Mouse (Mus musculus) MEL (cell line): Measurements from ENCODE around the gene Stil. TPM values are rescaled to one million over a fixed set of nuclear protein-coding genes. Genes with fewer than 3 reads are reported as not detected.

ENCODE experiments used
- DNase-seq: peaks from one replicate; pipeline ENCODE4 v3.0.0; 2011; ENCODE audit warnings: low read depth, low spot score
- H3K27ac ChIP-seq: 2 replicates; pipeline ENCODE4 v1.5.1; 2012; ENCODE audit warnings: low read depth, mild to moderate bottlenecking, control low read depth, low read length, moderate library complexity; ENCODE audit not compliant: control insufficient read depth
- H3K27me3 ChIP-seq, 2 experiments: fragments of 150-350 bp in 1 of 2; sonication (generic) in 1 of 2; 2 replicates each; pipeline ENCODE4 v1.6.1; 2012; ENCODE audit warnings: low read length in 2 of 2, mild to moderate bottlenecking in 2 of 2, improper control_type of control experiment in 1 of 2, moderate library complexity in 1 of 2; ENCODE audit not compliant: insufficient read depth in 2 of 2, control insufficient read depth in 1 of 2
- H3K36me3 ChIP-seq, 2 experiments: 2 replicates each; pipeline ENCODE4 v1.6.1; 2012 to 2014; ENCODE audit warnings: low read length in 2 of 2, improper control_type of control experiment in 1 of 2, inconsistent platforms in 1 of 2, mild to moderate bottlenecking in 1 of 2; ENCODE audit not compliant: insufficient read depth in 2 of 2, control insufficient read depth in 1 of 2
- H3K4me1 ChIP-seq, 2 experiments: fragments of 150-350 bp in 1 of 2; sonication (generic) in 1 of 2; 2 replicates each; pipeline ENCODE4 v1.6.1; 2012; ENCODE audit warnings: low read length in 2 of 2, improper control_type of control experiment in 1 of 2, mild to moderate bottlenecking in 1 of 2; ENCODE audit not compliant: insufficient read depth in 2 of 2, control insufficient read depth in 1 of 2
- H3K4me3 ChIP-seq, 2 experiments: fragments of 150-350 bp in 1 of 2; sonication (generic) in 1 of 2; 2 replicates each; pipeline ENCODE4 v1.5.1; 2012; ENCODE audit warnings: low read depth in 2 of 2, low read length in 2 of 2, mild to moderate bottlenecking in 2 of 2, moderate library complexity in 2 of 2, control low read depth in 1 of 2, improper control_type of control experiment in 1 of 2; ENCODE audit not compliant: control insufficient read depth in 1 of 2, insufficient read depth in 1 of 2
- H3K79me2 ChIP-seq: 2 replicates; pipeline ENCODE4 v1.6.1; 2012; ENCODE audit warnings: mild to moderate bottlenecking, low read length, moderate library complexity; ENCODE audit not compliant: control insufficient read depth, poor library complexity, insufficient read depth
- H3K9ac ChIP-seq: 2 replicates; pipeline ENCODE4 v1.6.1; 2012; ENCODE audit warnings: low read depth, mild to moderate bottlenecking, control low read depth, low read length, moderate library complexity; ENCODE audit not compliant: control insufficient read depth, poor library complexity, severe bottlenecking
- H3K9me3 ChIP-seq: fragments of 150-350 bp; sonication (generic); replicated peaks from 2 replicates; pipeline ENCODE4 v1.6.1; 2012; ENCODE audit warnings: mild to moderate bottlenecking, low read length, improper control_type of control experiment, moderate library complexity; ENCODE audit not compliant: insufficient read depth
- CTCF ChIP-seq, 3 experiments: IDR thresholded peaks in 2 of 3; conservative IDR thresholded peaks in 1 of 3; 2 replicates each; pipeline ENCODE4 v1.5.1; 2011 to 2012; ENCODE audit warnings: low read length in 3 of 3, low read depth in 2 of 3, mild to moderate bottlenecking in 2 of 3, improper control_type of control experiment in 1 of 3, inconsistent platforms in 1 of 3, mixed read lengths in 1 of 3, moderate library complexity in 1 of 3; ENCODE audit not compliant: control insufficient read depth in 1 of 3, insufficient read depth in 1 of 3, poor library complexity in 1 of 3, severe bottlenecking in 1 of 3
- ELF1 ChIP-seq: IDR thresholded peaks from 2 replicates; pipeline ENCODE4 v1.6.1; 2014; ENCODE audit warnings: low read depth, mild to moderate bottlenecking, inconsistent platforms, low read length, improper control_type of control experiment, moderate library complexity
- EP300 ChIP-seq, 2 experiments: IDR thresholded peaks; 2 replicates each; pipeline ENCODE4 v1.6.1; 2011; ENCODE audit warnings: improper control_type of control experiment in 2 of 2, low read length in 2 of 2, low read depth in 1 of 2, mild to moderate bottlenecking in 1 of 2
- ETS1 ChIP-seq: IDR thresholded peaks from 2 replicates; pipeline ENCODE4 v1.6.1; 2012; ENCODE audit warnings: low read depth, mild to moderate bottlenecking, inconsistent platforms, low read length, improper control_type of control experiment, moderate library complexity
- GABPA ChIP-seq: IDR thresholded peaks from 2 replicates; pipeline ENCODE4 v1.6.1; 2012; ENCODE audit warnings: low read depth, mild to moderate bottlenecking, inconsistent platforms, low read length, improper control_type of control experiment, moderate library complexity
- GATA1 ChIP-seq: IDR thresholded peaks from 2 replicates; pipeline ENCODE4 v1.6.1; 2011; ENCODE audit warnings: low read depth, low read length, improper control_type of control experiment
- HCFC1 ChIP-seq: IDR thresholded peaks from 2 replicates; pipeline ENCODE4 v1.6.1; 2012; ENCODE audit warnings: low read depth, mild to moderate bottlenecking, inconsistent platforms, low read length, improper control_type of control experiment, moderate library complexity
- JUND ChIP-seq: IDR thresholded peaks from 2 replicates; pipeline ENCODE4 v1.6.1; 2011; ENCODE audit warnings: low read depth, mild to moderate bottlenecking, improper control_type of control experiment, low read length
- KAT2A ChIP-seq: conservative IDR thresholded peaks from 2 replicates; pipeline ENCODE4 v1.6.1; 2012; ENCODE audit warnings: low read depth, low read length, improper control_type of control experiment, inconsistent platforms
- MAFK ChIP-seq: IDR thresholded peaks from 2 replicates; pipeline ENCODE4 v1.6.1; 2011; ENCODE audit warnings: low read depth, mild to moderate bottlenecking, low read length, improper control_type of control experiment, borderline replicate concordance
- MAX ChIP-seq: IDR thresholded peaks from 2 replicates; pipeline ENCODE4 v1.6.1; 2011; ENCODE audit warnings: low read length, improper control_type of control experiment
- MAZ ChIP-seq: IDR thresholded peaks from 2 replicates; pipeline ENCODE4 v1.6.1; 2012; ENCODE audit warnings: low read depth, mild to moderate bottlenecking, inconsistent platforms, low read length, improper control_type of control experiment
- MEF2A ChIP-seq: IDR thresholded peaks from 2 replicates; pipeline ENCODE4 v1.6.1; 2014; ENCODE audit warnings: low read depth, mild to moderate bottlenecking, inconsistent platforms, low read length, improper control_type of control experiment; ENCODE audit not compliant: poor library complexity, insufficient replicate concordance, severe bottlenecking; ENCODE audit errors: extremely low read depth
- MXI1 ChIP-seq: IDR thresholded peaks from 2 replicates; pipeline ENCODE4 v1.6.1; 2011; ENCODE audit warnings: mild to moderate bottlenecking, low read depth, low read length, improper control_type of control experiment
- MYB ChIP-seq: IDR thresholded peaks from 2 replicates; pipeline ENCODE4 v1.6.1; 2011; ENCODE audit warnings: mild to moderate bottlenecking, low read depth, low read length, improper control_type of control experiment
- MYC ChIP-seq: IDR thresholded peaks from 2 replicates; pipeline ENCODE4 v1.6.1; 2011; ENCODE audit warnings: low read depth, mild to moderate bottlenecking, low read length, improper control_type of control experiment, moderate library complexity
- NELFE ChIP-seq: IDR thresholded peaks from 2 replicates; pipeline ENCODE4 v1.6.1; 2011; ENCODE audit warnings: low read depth, low read length, improper control_type of control experiment
- POLR2A ChIP-seq, 2 experiments: IDR thresholded peaks; 2 replicates each; pipeline ENCODE4 v1.6.1; 2011 to 2012; ENCODE audit warnings: low read length in 2 of 2, mild to moderate bottlenecking in 2 of 2, control low read depth in 1 of 2, improper control_type of control experiment in 1 of 2, low read depth in 1 of 2, moderate library complexity in 1 of 2; ENCODE audit not compliant: control insufficient read depth in 1 of 2, insufficient read depth in 1 of 2, poor library complexity in 1 of 2
- POLR2AphosphoS2 ChIP-seq: IDR thresholded peaks from 2 replicates; pipeline ENCODE4 v1.6.1; 2011; ENCODE audit warnings: low read length, improper control_type of control experiment
- RCOR1 ChIP-seq: IDR thresholded peaks from 2 replicates; pipeline ENCODE4 v1.6.1; 2012; ENCODE audit warnings: low read depth, mild to moderate bottlenecking, inconsistent platforms, low read length, improper control_type of control experiment
- SIN3A ChIP-seq: IDR thresholded peaks from 2 replicates; pipeline ENCODE4 v1.6.1; 2012; ENCODE audit warnings: low read length, improper control_type of control experiment, inconsistent platforms
- SMC3 ChIP-seq: IDR thresholded peaks from 2 replicates; pipeline ENCODE4 v1.6.1; 2011; ENCODE audit warnings: low read depth, low read length, improper control_type of control experiment
- TBP ChIP-seq: IDR thresholded peaks from 2 replicates; pipeline ENCODE4 v1.8.0; 2011; ENCODE audit warnings: low read depth, low read length, improper control_type of control experiment
- TCF12 ChIP-seq: IDR thresholded peaks from 2 replicates; pipeline ENCODE4 v1.6.1; 2014; ENCODE audit warnings: low read depth, mild to moderate bottlenecking, inconsistent platforms, low read length, improper control_type of control experiment, moderate library complexity
- UBTF ChIP-seq: IDR thresholded peaks from 2 replicates; pipeline ENCODE4 v1.6.1; 2012; ENCODE audit warnings: low read depth, mild to moderate bottlenecking, inconsistent platforms, low read length, improper control_type of control experiment, moderate library complexity, borderline replicate concordance; ENCODE audit not compliant: insufficient read depth
- USF1 ChIP-seq: IDR thresholded peaks from 2 replicates; pipeline ENCODE4 v1.6.1; 2014; ENCODE audit warnings: low read depth, mild to moderate bottlenecking, inconsistent platforms, low read length, improper control_type of control experiment, moderate library complexity
- ZMIZ1 ChIP-seq: IDR thresholded peaks from 2 replicates; pipeline ENCODE4 v1.6.1; 2012; ENCODE audit warnings: low read depth, mild to moderate bottlenecking, inconsistent platforms, low read length, improper control_type of control experiment, moderate library complexity
- polyA plus RNA-seq, 2 experiments: library from polyadenylated mRNA; stranded (reverse) in 1 of 2; unstranded in 1 of 2; fragments of >175 nt in 1 of 2; fragments of >200 nt in 1 of 2; gene quantifications; 2 replicates each; pipeline versions ENCODE4 v1.2.1 to v1.2.4; 2012; ENCODE audit warnings: low replicate concordance in 2 of 2, low read depth in 1 of 2; ENCODE audit not compliant: insufficient read length in 2 of 2, insufficient read depth in 1 of 2, missing spikeins in 1 of 2
- total RNA-seq: library from RNA; depleted of rRNA; stranded (reverse); fragments of 300-350 nt; gene quantifications from 2 replicates; pipeline ENCODE4 v1.2.3, GENCODE M21; 2012

The Stil gene
- total and polyA plus RNA-seq, 3 experiments = 5.0 to 9.1 TPM; not detected in 1

DNA sequence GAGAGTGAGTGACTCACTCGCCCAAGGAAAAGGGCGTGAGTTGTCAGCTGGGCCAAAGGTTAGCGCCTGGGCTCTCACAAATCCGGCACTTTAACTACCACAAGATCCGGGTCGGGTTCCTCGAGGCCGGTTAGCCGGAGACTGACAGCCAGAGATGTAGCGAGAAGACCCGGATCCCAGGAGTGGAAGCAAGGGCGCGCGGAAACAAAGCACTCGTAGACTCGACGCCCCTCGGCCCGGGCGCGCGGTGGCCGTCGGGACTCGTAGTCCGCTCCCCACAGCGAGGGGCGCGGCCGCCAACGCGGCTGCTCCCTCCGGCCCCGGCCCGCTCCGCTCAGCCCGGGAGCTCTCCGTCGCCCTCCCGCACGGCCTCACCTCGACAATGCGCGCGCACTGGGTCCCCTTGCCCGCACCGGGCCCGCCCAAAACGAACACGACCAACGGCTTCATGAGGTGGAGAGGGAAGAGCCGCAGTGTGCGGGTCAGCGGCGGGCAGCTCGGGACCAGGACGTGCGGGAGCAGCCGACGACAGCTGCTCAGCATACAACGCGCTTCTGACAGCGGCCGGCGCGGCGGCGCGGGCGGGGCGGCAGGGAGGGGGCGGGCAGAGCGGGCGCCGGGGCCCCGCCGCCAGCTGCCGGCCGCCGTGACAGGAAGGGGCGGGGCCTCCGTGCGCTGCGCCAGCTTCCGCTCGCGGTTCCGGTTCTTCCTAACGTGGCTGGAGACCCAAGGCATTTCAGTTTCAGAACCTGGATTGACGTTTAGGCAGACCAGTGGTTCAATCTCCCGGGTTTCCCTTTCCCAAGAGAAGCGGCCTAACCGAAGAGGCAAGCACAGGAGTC is 13.1 kb upstream of the Stil start, which contains the start of gene Cmpk1:
Gene Cmpk1, minus strand, starts transcription at position 651 of the 842 bp plus-strand sequence.
- H3K9me3 ChIP-seq = no peaks in the 10 kb centered on the region
- peaks cover 0 to 27% of the 10 kb centered on the region in 2 experiments; a peak in 2 of 4 replicates for H3K36me3 ChIP-seq

DNA sequence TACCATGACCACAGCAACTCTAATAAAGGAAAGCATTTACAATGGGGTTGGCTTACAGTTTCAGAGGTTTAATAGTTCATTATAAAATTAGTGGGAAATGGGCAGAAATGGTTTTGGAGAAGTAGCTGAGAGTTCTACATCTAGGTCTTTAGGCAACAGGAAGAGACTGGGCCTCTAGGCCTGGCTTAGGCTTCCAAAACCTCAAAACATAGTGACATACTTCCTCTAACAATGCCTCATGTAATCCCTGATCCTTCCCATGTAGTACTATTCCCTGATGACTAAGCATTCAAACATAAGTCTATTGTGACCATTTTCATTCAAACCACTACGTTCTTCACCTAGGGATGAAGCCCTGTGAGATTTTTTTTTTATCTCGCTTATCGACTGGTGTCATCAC is 5.7 kb upstream of the Stil start:
- peaks cover 0 to 8% of the 10 kb centered on the region in 2 experiments; a peak in 2 of 4 replicates for H3K36me3 ChIP-seq
- H3K9ac ChIP-seq = no peak overlapping the region
- peak; percentile 50 for DNase-seq
- H3K27me3 ChIP-seq = no peaks in the 10 kb centered on the region
- H3K9me3 ChIP-seq = no peaks in the 10 kb centered on the region
- H3K4me1 ChIP-seq = peaks cover 1 to 8% of the 10 kb centered on the region in 2 experiments; a peak in 3 of 4 replicates
- no peak overlapping the region for H3K4me3 ChIP-seq
- TF ChIP-seq RCOR1 = no peak
- 0 out of 4 replicates have a peak, but pooled peaks of 1 of the 2 experiments have one; percentile 7 for TF ChIP-seq EP300 (IDR thresholded peaks at IDR 0.05; ENCODE audit: low read depth in 1 of 2, low read length in 2 of 2)
- H3K27ac ChIP-seq = no peak overlapping the region
- no peaks in the 10 kb centered on the region for H3K79me2 ChIP-seq

More for the DNA sequence above, 13.1 kb upstream of the Stil start, which contains the start of gene Cmpk1:
- Histone ChIP-seq H3K4me1 (peaks cover 12 to 16% of the 10 kb centered on the region in 2 experiments), H3K27ac (peak within 1 kb of the TSS; percentile 93), H3K79me2 (peaks cover 25% of the 10 kb centered on the region), H3K4me3 (peak within 1 kb of the TSS; percentile 85 to 99), H3K27me3 (no peaks in the 10 kb centered on the region), H3K9ac (peak within 1 kb of the TSS; percentile 92)
- peak; percentile 86 for DNase-seq
- peak; percentile 77; the same call in 1 of the 2 replicates for TF ChIP-seq POLR2AphosphoS2
- TF ChIP-seq MAX = peak; percentile 70; the same call in 1 of the 2 replicates
- TF ChIP-seq MXI1 = peak; percentile 41
- TF ChIP-seq GATA1 = no peak
- TF ChIP-seq UBTF = 0 out of 2 replicates have a peak, but pooled peaks have one; percentile 59
- TF ChIP-seq ETS1 = 0 out of 2 replicates have a peak, but pooled peaks have one; percentile 6
- TF ChIP-seq TCF12 = peak; percentile 63
- no peak for TF ChIP-seq CTCF (IDR thresholded peaks at IDR 0.05 in 2 of 3, conservative IDR thresholded peaks at IDR 0.05 in 1 of 3; ENCODE audit: control insufficient read depth in 1 of 3, insufficient read depth in 1 of 3, low read depth in 2 of 3, low read length in 3 of 3, poor library complexity in 1 of 3, severe bottlenecking in 1 of 3)
- TF ChIP-seq USF1 = no peak
- no peak for TF ChIP-seq JUND
- TF ChIP-seq KAT2A = peak; percentile 36; the same call in 1 of the 2 replicates
- TF ChIP-seq POLR2A (IDR thresholded peaks at IDR 0.05; ENCODE audit: control insufficient read depth in 1 of 2, insufficient read depth in 1 of 2, low read depth in 1 of 2, low read length in 2 of 2, poor library complexity in 1 of 2) = peak; percentile 84 to 94; a peak in 3 of 4 replicates
- peak; percentile 61 for TF ChIP-seq MYC
- peak; percentile 67 for TF ChIP-seq SIN3A
- TF ChIP-seq GABPA = no peak
- TF ChIP-seq MAFK = no peak
- TF ChIP-seq SMC3 = no peak
- TF ChIP-seq MEF2A = no peak
- TF ChIP-seq NELFE = peak; percentile 83
- TF ChIP-seq HCFC1 = peak; percentile 83
- TF ChIP-seq ZMIZ1 = peak; percentile 88
- TF ChIP-seq TBP = peak; percentile 89
- peak; percentile 82 for TF ChIP-seq MAZ
- TF ChIP-seq MYB = no peak
- TF ChIP-seq ELF1 = peak; percentile 72; the same call in 1 of the 2 replicates
- TF ChIP-seq, all 39 proteins: peak for 16
